Mouse (Mus musculus): ENCODE results near the gene Cyp4f18.

DNA sequence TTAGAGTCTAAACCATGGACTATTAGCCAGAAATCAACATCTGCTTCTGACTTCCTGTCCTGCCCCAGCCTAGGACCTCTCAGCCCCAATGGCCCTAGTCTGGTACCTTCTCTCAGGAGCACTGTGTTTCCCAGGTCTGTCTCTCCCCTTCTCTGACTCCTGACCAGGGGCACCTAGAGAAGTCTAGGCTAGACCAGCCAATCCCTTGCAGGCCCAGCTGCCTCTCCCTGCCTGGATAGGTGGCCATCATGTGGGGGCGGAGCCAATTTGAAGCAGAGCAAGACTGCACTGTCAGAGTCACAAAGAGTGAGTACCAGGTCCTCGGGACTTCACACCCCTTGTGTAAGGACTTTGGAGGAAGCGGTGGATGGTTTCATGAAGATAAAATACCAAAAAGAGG lies at the start of gene Cyp4f18:
- TF ChIP-seq POLR2A (IDR thresholded peaks at IDR 0.05; ENCODE audit: insufficient read depth, low read length) (no peak), CTCF (IDR thresholded peaks at IDR 0.05; ENCODE audit: low read depth, low read length) (no peak)

Measured in ES-Bruce4 (cell line).